Mouse (Mus musculus) MEL (cell line): Measurements from ENCODE around the gene Gnai2. TPM values are rescaled to one million over a fixed set of nuclear protein-coding genes. Genes with fewer than 3 reads are reported as not detected.

Experiments
- DNase-seq: peaks from one replicate; pipeline ENCODE4 v3.0.0; 2011; ENCODE audit warnings: low read depth, low spot score
- H3K27ac ChIP-seq: 2 replicates; pipeline ENCODE4 v1.5.1; 2012; ENCODE audit warnings: low read depth, mild to moderate bottlenecking, control low read depth, low read length, moderate library complexity; ENCODE audit not compliant: control insufficient read depth
- H3K27me3 ChIP-seq, 2 experiments: fragments of 150-350 bp in 1 of 2; sonication (generic) in 1 of 2; 2 replicates each; pipeline ENCODE4 v1.6.1; 2012; ENCODE audit warnings: low read length in 2 of 2, mild to moderate bottlenecking in 2 of 2, improper control_type of control experiment in 1 of 2, moderate library complexity in 1 of 2; ENCODE audit not compliant: insufficient read depth in 2 of 2, control insufficient read depth in 1 of 2
- H3K36me3 ChIP-seq, 2 experiments: 2 replicates each; pipeline ENCODE4 v1.6.1; 2012 to 2014; ENCODE audit warnings: low read length in 2 of 2, improper control_type of control experiment in 1 of 2, inconsistent platforms in 1 of 2, mild to moderate bottlenecking in 1 of 2; ENCODE audit not compliant: insufficient read depth in 2 of 2, control insufficient read depth in 1 of 2
- H3K4me1 ChIP-seq, 2 experiments: fragments of 150-350 bp in 1 of 2; sonication (generic) in 1 of 2; 2 replicates each; pipeline ENCODE4 v1.6.1; 2012; ENCODE audit warnings: low read length in 2 of 2, improper control_type of control experiment in 1 of 2, mild to moderate bottlenecking in 1 of 2; ENCODE audit not compliant: insufficient read depth in 2 of 2, control insufficient read depth in 1 of 2
- H3K4me3 ChIP-seq, 2 experiments: fragments of 150-350 bp in 1 of 2; sonication (generic) in 1 of 2; 2 replicates each; pipeline ENCODE4 v1.5.1; 2012; ENCODE audit warnings: low read depth in 2 of 2, low read length in 2 of 2, mild to moderate bottlenecking in 2 of 2, moderate library complexity in 2 of 2, control low read depth in 1 of 2, improper control_type of control experiment in 1 of 2; ENCODE audit not compliant: control insufficient read depth in 1 of 2, insufficient read depth in 1 of 2
- H3K79me2 ChIP-seq: 2 replicates; pipeline ENCODE4 v1.6.1; 2012; ENCODE audit warnings: mild to moderate bottlenecking, low read length, moderate library complexity; ENCODE audit not compliant: control insufficient read depth, poor library complexity, insufficient read depth
- H3K9ac ChIP-seq: 2 replicates; pipeline ENCODE4 v1.6.1; 2012; ENCODE audit warnings: low read depth, mild to moderate bottlenecking, control low read depth, low read length, moderate library complexity; ENCODE audit not compliant: control insufficient read depth, poor library complexity, severe bottlenecking
- H3K9me3 ChIP-seq: fragments of 150-350 bp; sonication (generic); replicated peaks from 2 replicates; pipeline ENCODE4 v1.6.1; 2012; ENCODE audit warnings: mild to moderate bottlenecking, low read length, improper control_type of control experiment, moderate library complexity; ENCODE audit not compliant: insufficient read depth
- BHLHE40 ChIP-seq: IDR thresholded peaks from 2 replicates; pipeline ENCODE4 v1.6.1; 2012; ENCODE audit warnings: low read depth, mild to moderate bottlenecking, inconsistent platforms, low read length, improper control_type of control experiment, borderline replicate concordance
- CHD1 ChIP-seq: IDR thresholded peaks from 2 replicates; pipeline ENCODE4 v1.6.1; 2012; ENCODE audit warnings: low read depth, mild to moderate bottlenecking, inconsistent platforms, low read length, improper control_type of control experiment
- CTCF ChIP-seq, 3 experiments: IDR thresholded peaks in 2 of 3; conservative IDR thresholded peaks in 1 of 3; 2 replicates each; pipeline ENCODE4 v1.5.1; 2011 to 2012; ENCODE audit warnings: low read length in 3 of 3, low read depth in 2 of 3, mild to moderate bottlenecking in 2 of 3, improper control_type of control experiment in 1 of 3, inconsistent platforms in 1 of 3, mixed read lengths in 1 of 3, moderate library complexity in 1 of 3; ENCODE audit not compliant: control insufficient read depth in 1 of 3, insufficient read depth in 1 of 3, poor library complexity in 1 of 3, severe bottlenecking in 1 of 3
- ELF1 ChIP-seq: IDR thresholded peaks from 2 replicates; pipeline ENCODE4 v1.6.1; 2014; ENCODE audit warnings: low read depth, mild to moderate bottlenecking, inconsistent platforms, low read length, improper control_type of control experiment, moderate library complexity
- EP300 ChIP-seq, 2 experiments: IDR thresholded peaks; 2 replicates each; pipeline ENCODE4 v1.6.1; 2011; ENCODE audit warnings: improper control_type of control experiment in 2 of 2, low read length in 2 of 2, low read depth in 1 of 2, mild to moderate bottlenecking in 1 of 2
- ETS1 ChIP-seq: IDR thresholded peaks from 2 replicates; pipeline ENCODE4 v1.6.1; 2012; ENCODE audit warnings: low read depth, mild to moderate bottlenecking, inconsistent platforms, low read length, improper control_type of control experiment, moderate library complexity
- HCFC1 ChIP-seq: IDR thresholded peaks from 2 replicates; pipeline ENCODE4 v1.6.1; 2012; ENCODE audit warnings: low read depth, mild to moderate bottlenecking, inconsistent platforms, low read length, improper control_type of control experiment, moderate library complexity
- MAZ ChIP-seq: IDR thresholded peaks from 2 replicates; pipeline ENCODE4 v1.6.1; 2012; ENCODE audit warnings: low read depth, mild to moderate bottlenecking, inconsistent platforms, low read length, improper control_type of control experiment
- MEF2A ChIP-seq: IDR thresholded peaks from 2 replicates; pipeline ENCODE4 v1.6.1; 2014; ENCODE audit warnings: low read depth, mild to moderate bottlenecking, inconsistent platforms, low read length, improper control_type of control experiment; ENCODE audit not compliant: poor library complexity, insufficient replicate concordance, severe bottlenecking; ENCODE audit errors: extremely low read depth
- MXI1 ChIP-seq: IDR thresholded peaks from 2 replicates; pipeline ENCODE4 v1.6.1; 2011; ENCODE audit warnings: mild to moderate bottlenecking, low read depth, low read length, improper control_type of control experiment
- MYB ChIP-seq: IDR thresholded peaks from 2 replicates; pipeline ENCODE4 v1.6.1; 2011; ENCODE audit warnings: mild to moderate bottlenecking, low read depth, low read length, improper control_type of control experiment
- MYC ChIP-seq: IDR thresholded peaks from 2 replicates; pipeline ENCODE4 v1.6.1; 2011; ENCODE audit warnings: low read depth, mild to moderate bottlenecking, low read length, improper control_type of control experiment, moderate library complexity
- NELFE ChIP-seq: IDR thresholded peaks from 2 replicates; pipeline ENCODE4 v1.6.1; 2011; ENCODE audit warnings: low read depth, low read length, improper control_type of control experiment
- NRF1 ChIP-seq: IDR thresholded peaks from 2 replicates; pipeline ENCODE4 v1.6.1; 2014; ENCODE audit warnings: low read depth, mild to moderate bottlenecking, inconsistent platforms, low read length, improper control_type of control experiment, moderate library complexity; ENCODE audit not compliant: poor library complexity, insufficient read depth, severe bottlenecking
- POLR2A ChIP-seq, 2 experiments: IDR thresholded peaks; 2 replicates each; pipeline ENCODE4 v1.6.1; 2011 to 2012; ENCODE audit warnings: low read length in 2 of 2, mild to moderate bottlenecking in 2 of 2, control low read depth in 1 of 2, improper control_type of control experiment in 1 of 2, low read depth in 1 of 2, moderate library complexity in 1 of 2; ENCODE audit not compliant: control insufficient read depth in 1 of 2, insufficient read depth in 1 of 2, poor library complexity in 1 of 2
- POLR2AphosphoS5 ChIP-seq: IDR thresholded peaks from 2 replicates; pipeline ENCODE4 v1.6.1; 2012; ENCODE audit warnings: low read depth, borderline replicate concordance, mild to moderate bottlenecking, inconsistent platforms, low read length, moderate library complexity, mixed read lengths
- RAD21 ChIP-seq: IDR thresholded peaks from 2 replicates; pipeline ENCODE4 v1.6.1; 2011; ENCODE audit warnings: mild to moderate bottlenecking, low read depth, low read length, improper control_type of control experiment
- RCOR1 ChIP-seq: IDR thresholded peaks from 2 replicates; pipeline ENCODE4 v1.6.1; 2012; ENCODE audit warnings: low read depth, mild to moderate bottlenecking, inconsistent platforms, low read length, improper control_type of control experiment
- SIN3A ChIP-seq: IDR thresholded peaks from 2 replicates; pipeline ENCODE4 v1.6.1; 2012; ENCODE audit warnings: low read length, improper control_type of control experiment, inconsistent platforms
- SMC3 ChIP-seq: IDR thresholded peaks from 2 replicates; pipeline ENCODE4 v1.6.1; 2011; ENCODE audit warnings: low read depth, low read length, improper control_type of control experiment
- TAL1 ChIP-seq: IDR thresholded peaks from 2 replicates; pipeline ENCODE4 v1.6.1; 2012; ENCODE audit warnings: mild to moderate bottlenecking, inconsistent platforms, low read length, moderate library complexity, mixed read lengths
- TBP ChIP-seq: IDR thresholded peaks from 2 replicates; pipeline ENCODE4 v1.8.0; 2011; ENCODE audit warnings: low read depth, low read length, improper control_type of control experiment
- TCF12 ChIP-seq: IDR thresholded peaks from 2 replicates; pipeline ENCODE4 v1.6.1; 2014; ENCODE audit warnings: low read depth, mild to moderate bottlenecking, inconsistent platforms, low read length, improper control_type of control experiment, moderate library complexity
- UBTF ChIP-seq: IDR thresholded peaks from 2 replicates; pipeline ENCODE4 v1.6.1; 2012; ENCODE audit warnings: low read depth, mild to moderate bottlenecking, inconsistent platforms, low read length, improper control_type of control experiment, moderate library complexity, borderline replicate concordance; ENCODE audit not compliant: insufficient read depth
- USF1 ChIP-seq: IDR thresholded peaks from 2 replicates; pipeline ENCODE4 v1.6.1; 2014; ENCODE audit warnings: low read depth, mild to moderate bottlenecking, inconsistent platforms, low read length, improper control_type of control experiment, moderate library complexity
- ZC3H11A ChIP-seq: IDR thresholded peaks from 2 replicates; pipeline ENCODE4 v1.6.1; 2012; ENCODE audit warnings: low read depth, mild to moderate bottlenecking, inconsistent platforms, low read length, improper control_type of control experiment
- ZMIZ1 ChIP-seq: IDR thresholded peaks from 2 replicates; pipeline ENCODE4 v1.6.1; 2012; ENCODE audit warnings: low read depth, mild to moderate bottlenecking, inconsistent platforms, low read length, improper control_type of control experiment, moderate library complexity
- polyA plus RNA-seq, 2 experiments: library from polyadenylated mRNA; stranded (reverse) in 1 of 2; unstranded in 1 of 2; fragments of >175 nt in 1 of 2; fragments of >200 nt in 1 of 2; gene quantifications; 2 replicates each; pipeline versions ENCODE4 v1.2.1 to v1.2.4; 2012; ENCODE audit warnings: low replicate concordance in 2 of 2, low read depth in 1 of 2; ENCODE audit not compliant: insufficient read length in 2 of 2, insufficient read depth in 1 of 2, missing spikeins in 1 of 2
- total RNA-seq: library from RNA; depleted of rRNA; stranded (reverse); fragments of 300-350 nt; gene quantifications from 2 replicates; pipeline ENCODE4 v1.2.3, GENCODE M21; 2012

Gene Gnai2
- total and polyA plus RNA-seq, 3 experiments, result 129 to 335 (median 137) TPM

GRCm38 (mm10) chr9:107612191-107612944 is 22.8 kb downstream of the Gnai2 start:
- Histone ChIP-seq H3K4me1 (peaks cover 3 to 22% of the 10 kb centered on the region in 2 experiments; a peak in 3 of 4 replicates), H3K9me3 (no peaks in the 10 kb centered on the region), H3K27ac (peak overlapping the region; percentile 54), H3K36me3 (peaks cover 0 to 11% of the 10 kb centered on the region in 2 experiments; a peak in 3 of 4 replicates)
- TF ChIP-seq MYB (no peak), MEF2A (no peak), CHD1 (no peak), BHLHE40 (no peak), ZMIZ1 (peak; percentile 41; the same call in 1 of the 2 replicates), RAD21 (peak; percentile 59), EP300 (IDR thresholded peaks at IDR 0.05; ENCODE audit: low read depth in 1 of 2, low read length in 2 of 2) (0 out of 4 replicates have a peak, but pooled peaks of 1 of the 2 experiments have one; percentile 7), ELF1 (peak; percentile 73), UBTF (peak; percentile 85; the same call in 1 of the 2 replicates), POLR2A (IDR thresholded peaks at IDR 0.05; ENCODE audit: control insufficient read depth in 1 of 2, insufficient read depth in 1 of 2, low read depth in 1 of 2, low read length in 2 of 2, poor library complexity in 1 of 2) (peak; percentile 35 to 55; a peak in 1 of 4 replicates), NRF1 (peak; percentile 35; the same call in 1 of the 2 replicates), MXI1 (peak; percentile 64; the same call in 1 of the 2 replicates), ZC3H11A (0 out of 2 replicates have a peak, but pooled peaks have one; percentile 8), MAZ (peak; percentile 34; the same call in 1 of the 2 replicates), RCOR1 (no peak), HCFC1 (peak; percentile 72), TBP (peak; percentile 27; the same call in 1 of the 2 replicates), USF1 (peak; percentile 67), POLR2AphosphoS5 (no peak), TAL1 (no peak), TCF12 (peak; percentile 54; the same call in 1 of the 2 replicates), NELFE (peak; percentile 49), ETS1 (peak; percentile 80), CTCF (IDR thresholded peaks at IDR 0.05 in 2 of 3, conservative IDR thresholded peaks at IDR 0.05 in 1 of 3; ENCODE audit: control insufficient read depth in 1 of 3, insufficient read depth in 1 of 3, low read depth in 2 of 3, low read length in 3 of 3, poor library complexity in 1 of 3, severe bottlenecking in 1 of 3) (peak; percentile 86 to 98 (median 96)), MYC (no peak), SIN3A (peak; percentile 80), SMC3 (peak; percentile 62)
- TF ChIP-seq, all 39 proteins: peak for 19
- peak overlapping the region; percentile 67 to 85 for H3K4me3 ChIP-seq
- H3K27me3 ChIP-seq, result no peaks in the 10 kb centered on the region
- peak overlapping the region; percentile 84 for H3K9ac ChIP-seq
- peaks cover 2% of the 10 kb centered on the region; the same call in 1 of the 2 replicates for H3K79me2 ChIP-seq
- peak; percentile 95 for DNase-seq
